Mouse (Mus musculus): ENCODE data around the gene Gm11939. TPM values are rescaled to one million over a fixed set of nuclear protein-coding genes. Genes with fewer than 3 reads are reported as not detected.
"Not testable (repeated sequence)": the region's sequence is repeated elsewhere in the genome, so short reads cannot be mapped to it uniquely, and the experiment has no call there.

Gm11939 gene
- not detected in 2 replicates for polyA plus RNA-seq (2011; ENCODE audit: insufficient read depth, insufficient read length, low read depth, missing spikeins)

GRCm38 (mm10) chr11:99559366-99559765, at the start of gene Gm11939:
Gene Gm11939, minus strand, starts transcription at chr11:99559466.
- no peak for TF ChIP-seq EP300 (IDR thresholded peaks at IDR 0.05; ENCODE audit: insufficient read depth, low read depth, low read length)
- no peak for TF ChIP-seq POLR2A (IDR thresholded peaks at IDR 0.05; ENCODE audit: insufficient read depth, low read length)
- TF ChIP-seq CTCF (IDR thresholded peaks at IDR 0.05; ENCODE audit: low read depth, low read length) = no peak
- no peak within 1 kb of the TSS for H3K9ac ChIP-seq (ENCODE audit: low read depth, poor library complexity, severe bottlenecking)
- no peaks in the 10 kb centered on the region for H3K9me3 ChIP-seq (replicated peaks; ENCODE audit: control insufficient read depth, insufficient read depth, low read length, poor library complexity, severe bottlenecking)

DNA sequence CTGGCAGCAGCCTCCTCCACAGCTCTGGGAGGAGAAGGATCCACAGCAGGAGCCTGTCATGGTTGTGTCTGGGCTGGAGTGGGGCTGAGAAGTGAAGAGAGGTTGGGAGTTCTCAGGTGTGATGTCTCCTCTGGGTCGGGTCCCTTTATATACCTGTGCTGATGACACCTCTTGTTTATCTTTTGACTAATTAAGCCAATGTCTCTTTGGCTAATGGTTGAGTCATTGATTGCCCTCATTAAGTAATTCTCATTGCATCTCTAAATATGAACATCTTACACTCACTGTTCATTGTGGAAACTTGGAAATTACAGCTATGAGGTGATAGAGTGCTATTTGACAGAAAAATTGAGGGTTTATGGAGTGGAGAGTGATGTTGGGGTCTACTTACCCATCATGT, 43.9 kb upstream of the Gm11939 start, which contains the start of gene Gm11938:
Gene Gm11938, minus strand, starts transcription at position 101 of the 400 bp plus-strand sequence.
- not testable (repeated sequence) for H3K9me3 ChIP-seq (replicated peaks; ENCODE audit: control insufficient read depth, insufficient read depth, low read length, poor library complexity, severe bottlenecking); H3K27me3 ChIP-seq (ENCODE audit: control insufficient read depth, insufficient read depth, low read length, poor library complexity, severe bottlenecking); H3K36me3 ChIP-seq (ENCODE audit: control insufficient read depth, insufficient read depth, low read length, poor library complexity, severe bottlenecking); H3K27ac ChIP-seq (ENCODE audit: insufficient read depth, low read length); H3K9ac ChIP-seq (ENCODE audit: low read depth, poor library complexity, severe bottlenecking); H3K4me1 ChIP-seq (ENCODE audit: control insufficient read depth, insufficient read depth, low read length); H3K4me3 ChIP-seq (ENCODE audit: low read depth, low read length)

More at GRCm38 (mm10) chr11:99559366-99559765, at the start of gene Gm11939:
- H3K36me3 ChIP-seq (ENCODE audit: control insufficient read depth, insufficient read depth, low read length, poor library complexity, severe bottlenecking) = no peaks in the 10 kb centered on the region
- H3K27me3 ChIP-seq (ENCODE audit: control insufficient read depth, insufficient read depth, low read length, poor library complexity, severe bottlenecking) = no peaks in the 10 kb centered on the region
- no peak within 1 kb of the TSS for H3K27ac ChIP-seq (ENCODE audit: insufficient read depth, low read length)
- no peak within 1 kb of the TSS for H3K4me3 ChIP-seq (ENCODE audit: low read depth, low read length)
- no peaks in the 10 kb centered on the region for H3K4me1 ChIP-seq (ENCODE audit: control insufficient read depth, insufficient read depth, low read length)

- not testable (repeated sequence) for H3K9me3 ChIP-seq (replicated peaks; ENCODE audit: control insufficient read depth, insufficient read depth, low read length, poor library complexity, severe bottlenecking); H3K27me3 ChIP-seq (ENCODE audit: control insufficient read depth, insufficient read depth, low read length, poor library complexity, severe bottlenecking); H3K4me3 ChIP-seq (ENCODE audit: low read depth, low read length); H3K9ac ChIP-seq (ENCODE audit: low read depth, poor library complexity, severe bottlenecking); H3K4me1 ChIP-seq (ENCODE audit: control insufficient read depth, insufficient read depth, low read length); H3K36me3 ChIP-seq (ENCODE audit: control insufficient read depth, insufficient read depth, low read length, poor library complexity, severe bottlenecking); H3K27ac ChIP-seq (ENCODE audit: insufficient read depth, low read length)
Observed at GRCm38 (mm10) chr11:99597742-99598141, 38.5 kb upstream of the Gm11939 start, which contains the start of gene Krtap9-3. Gene Krtap9-3, minus strand, starts transcription at chr11:99598105.

DNA sequence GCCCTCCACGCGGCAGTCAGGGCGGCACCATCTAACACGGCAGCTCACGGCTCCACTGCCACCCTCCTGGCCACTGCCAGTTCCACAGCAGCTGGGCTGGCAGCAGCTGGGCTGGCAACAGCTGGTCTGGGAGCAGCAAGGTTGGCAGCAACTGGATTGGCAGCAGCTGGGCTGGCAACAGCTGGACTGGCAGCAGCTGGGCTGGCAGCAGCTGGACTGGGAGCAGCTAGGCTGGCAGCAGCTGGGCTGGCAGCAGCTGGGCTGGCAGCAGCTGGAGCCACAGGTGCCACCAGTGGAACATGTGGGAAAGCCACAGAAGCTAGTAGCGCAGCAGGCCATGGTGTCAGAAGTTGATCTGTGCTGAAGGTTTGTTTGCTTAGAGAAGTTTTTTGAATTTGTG, 31.7 kb upstream of the Gm11939 start, which contains the start of gene Krtap1-3:
Gene Krtap1-3, minus strand, starts transcription at position 359 of the 400 bp plus-strand sequence.
- Histone ChIP-seq H3K27me3 (ENCODE audit: control insufficient read depth, insufficient read depth, low read length, poor library complexity, severe bottlenecking) (no peaks in the 10 kb centered on the region), H3K9ac (ENCODE audit: low read depth, poor library complexity, severe bottlenecking) (no peak within 1 kb of the TSS), H3K36me3 (ENCODE audit: control insufficient read depth, insufficient read depth, low read length, poor library complexity, severe bottlenecking) (no peaks in the 10 kb centered on the region), H3K4me3 (ENCODE audit: low read depth, low read length) (no peak within 1 kb of the TSS), H3K9me3 (replicated peaks; ENCODE audit: control insufficient read depth, insufficient read depth, low read length, poor library complexity, severe bottlenecking) (no peaks in the 10 kb centered on the region), H3K4me1 (ENCODE audit: control insufficient read depth, insufficient read depth, low read length) (no peaks in the 10 kb centered on the region), H3K27ac (ENCODE audit: insufficient read depth, low read length) (no peak within 1 kb of the TSS)
- no peak for TF ChIP-seq CTCF (IDR thresholded peaks at IDR 0.05; ENCODE audit: low read depth, low read length)
- TF ChIP-seq EP300 (IDR thresholded peaks at IDR 0.05; ENCODE audit: insufficient read depth, low read depth, low read length) = no peak
- no peak for TF ChIP-seq POLR2A (IDR thresholded peaks at IDR 0.05; ENCODE audit: insufficient read depth, low read length)

- no peak overlapping the region for H3K9ac ChIP-seq (ENCODE audit: low read depth, poor library complexity, severe bottlenecking)
- TF ChIP-seq CTCF (IDR thresholded peaks at IDR 0.05; ENCODE audit: low read depth, low read length) = no peak
- no peak for TF ChIP-seq POLR2A (IDR thresholded peaks at IDR 0.05; ENCODE audit: insufficient read depth, low read length)
- TF ChIP-seq EP300 (IDR thresholded peaks at IDR 0.05; ENCODE audit: insufficient read depth, low read depth, low read length) = no peak
- H3K27me3 ChIP-seq (ENCODE audit: control insufficient read depth, insufficient read depth, low read length, poor library complexity, severe bottlenecking) = no peaks in the 10 kb centered on the region
- H3K36me3 ChIP-seq (ENCODE audit: control insufficient read depth, insufficient read depth, low read length, poor library complexity, severe bottlenecking) = no peaks in the 10 kb centered on the region
- H3K4me1 ChIP-seq (ENCODE audit: control insufficient read depth, insufficient read depth, low read length) = no peaks in the 10 kb centered on the region
- H3K9me3 ChIP-seq (replicated peaks; ENCODE audit: control insufficient read depth, insufficient read depth, low read length, poor library complexity, severe bottlenecking) = no peaks in the 10 kb centered on the region
- H3K4me3 ChIP-seq (ENCODE audit: low read depth, low read length) = no peak overlapping the region
- H3K27ac ChIP-seq (ENCODE audit: insufficient read depth, low read length) = no peak overlapping the region
Observed at GRCm38 (mm10) chr11:99585096-99585495, 25.8 kb upstream of the Gm11939 start.

DNA sequence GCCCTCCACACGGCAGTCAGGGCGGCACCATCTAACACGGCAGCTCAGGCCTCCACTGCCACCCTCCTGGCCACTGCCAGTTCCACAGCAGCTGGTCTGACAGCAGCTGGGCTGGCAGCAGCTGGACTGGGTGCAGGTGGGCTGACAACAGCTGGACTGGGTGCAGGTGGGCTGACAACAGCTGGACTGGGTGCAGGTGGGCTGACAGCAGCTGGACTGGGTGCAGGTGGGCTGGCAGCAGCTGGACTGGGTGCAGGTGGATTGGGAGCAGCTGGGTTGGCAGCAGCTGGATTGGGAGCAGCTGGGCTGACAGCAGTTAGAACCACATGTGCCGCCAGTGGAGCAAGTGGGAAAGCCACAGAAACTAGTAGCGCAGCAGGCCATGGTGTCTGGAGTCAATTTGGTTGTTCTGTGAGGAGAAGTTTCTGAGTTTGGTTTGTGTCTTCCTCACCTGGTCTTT, 24.0 kb upstream of the Gm11939 start, which contains the start of gene Krtap1-4:
Gene Krtap1-4, minus strand, starts transcription at position 410 of the 460 bp plus-strand sequence.
- H3K9me3 ChIP-seq (replicated peaks; ENCODE audit: control insufficient read depth, insufficient read depth, low read length, poor library complexity, severe bottlenecking) = no peaks in the 10 kb centered on the region
- H3K4me1 ChIP-seq (ENCODE audit: control insufficient read depth, insufficient read depth, low read length) = no peaks in the 10 kb centered on the region
- TF ChIP-seq POLR2A (IDR thresholded peaks at IDR 0.05; ENCODE audit: insufficient read depth, low read length) = no peak
- no peak for TF ChIP-seq CTCF (IDR thresholded peaks at IDR 0.05; ENCODE audit: low read depth, low read length)
- H3K27me3 ChIP-seq (ENCODE audit: control insufficient read depth, insufficient read depth, low read length, poor library complexity, severe bottlenecking) = no peaks in the 10 kb centered on the region
- H3K27ac ChIP-seq (ENCODE audit: insufficient read depth, low read length) = no peak within 1 kb of the TSS
- no peak within 1 kb of the TSS for H3K9ac ChIP-seq (ENCODE audit: low read depth, poor library complexity, severe bottlenecking)
- H3K36me3 ChIP-seq (ENCODE audit: control insufficient read depth, insufficient read depth, low read length, poor library complexity, severe bottlenecking) = no peaks in the 10 kb centered on the region
- H3K4me3 ChIP-seq (ENCODE audit: low read depth, low read length) = no peak within 1 kb of the TSS
